Mouse (Mus musculus) embryonic fibroblast, embryonic 13.5 days (primary cell): ENCODE measurements at regions not wholly inside any gene's neighbourhood (a gene's known extent, or its start where the extent isn't known, plus 50 kb on each side); places are given as distances from the start of the nearest gene placed in this dataset.

Source experiments
- CTCF ChIP-seq: IDR thresholded peaks from 2 replicates; pipeline ENCODE4 v1.5.1; 2011; ENCODE audit warnings: mild to moderate bottlenecking, control low read depth, low read length, moderate library complexity, borderline replicate concordance; ENCODE audit not compliant: insufficient read depth
- POLR2A ChIP-seq: IDR thresholded peaks from 2 replicates; pipeline ENCODE4 v1.6.1; 2011; ENCODE audit warnings: low read depth, mild to moderate bottlenecking, control low read depth, low read length, moderate library complexity

DNA sequence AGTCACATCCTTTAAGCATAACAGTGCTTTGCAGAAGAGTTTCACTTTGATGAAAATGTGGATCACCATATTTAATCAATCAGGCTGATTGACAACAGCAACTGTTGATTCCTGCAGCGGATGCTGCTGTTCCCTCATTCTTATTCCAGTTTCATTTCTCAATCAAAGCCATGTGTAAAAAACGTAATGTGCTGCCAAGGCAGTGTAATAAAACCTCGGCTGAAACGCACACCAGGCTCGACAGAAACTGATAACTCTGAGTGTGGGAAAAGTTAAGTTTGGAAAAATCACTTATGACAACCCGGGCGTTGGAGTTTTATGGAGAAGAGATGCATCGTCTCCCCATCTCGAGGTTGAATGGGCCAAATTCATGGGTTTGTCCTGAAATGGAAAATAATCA lies 78.2 kb downstream of the Insig2 start:
- TF ChIP-seq CTCF, result no peak
- TF ChIP-seq POLR2A, result no peak
